Mouse (Mus musculus) gastrocnemius, postnatal 14 days (tissue): ENCODE results near the gene Sf3b1. TPM values are rescaled to one million over a fixed set of nuclear protein-coding genes. Genes with fewer than 3 reads are reported as not detected.
"Not testable (repeated sequence)": the region's sequence is repeated elsewhere in the genome, so short reads cannot be mapped to it uniquely, and the experiment has no call there.

Source experiments
- DNase-seq: peaks from one replicate; pipeline ENCODE4 v3.0.0; 2021; ENCODE audit warnings: mixed read lengths
- intact Hi-C: fragments of 180-260 bp; cut with DNase I; formaldehyde crosslinking; loops from one replicate; pipeline ENCODE4 v1.15.1; 2025; ENCODE audit warnings: low total_unique reads
- total RNA-seq, 2 experiments: library from RNA; stranded (reverse); gene quantifications; 2 replicates each; pipeline ENCODE4 v1.2.3; 2021

Sf3b1 gene
- total RNA-seq, 2 experiments from 2014 or later = 51.9 to 58.3 TPM

DNA sequence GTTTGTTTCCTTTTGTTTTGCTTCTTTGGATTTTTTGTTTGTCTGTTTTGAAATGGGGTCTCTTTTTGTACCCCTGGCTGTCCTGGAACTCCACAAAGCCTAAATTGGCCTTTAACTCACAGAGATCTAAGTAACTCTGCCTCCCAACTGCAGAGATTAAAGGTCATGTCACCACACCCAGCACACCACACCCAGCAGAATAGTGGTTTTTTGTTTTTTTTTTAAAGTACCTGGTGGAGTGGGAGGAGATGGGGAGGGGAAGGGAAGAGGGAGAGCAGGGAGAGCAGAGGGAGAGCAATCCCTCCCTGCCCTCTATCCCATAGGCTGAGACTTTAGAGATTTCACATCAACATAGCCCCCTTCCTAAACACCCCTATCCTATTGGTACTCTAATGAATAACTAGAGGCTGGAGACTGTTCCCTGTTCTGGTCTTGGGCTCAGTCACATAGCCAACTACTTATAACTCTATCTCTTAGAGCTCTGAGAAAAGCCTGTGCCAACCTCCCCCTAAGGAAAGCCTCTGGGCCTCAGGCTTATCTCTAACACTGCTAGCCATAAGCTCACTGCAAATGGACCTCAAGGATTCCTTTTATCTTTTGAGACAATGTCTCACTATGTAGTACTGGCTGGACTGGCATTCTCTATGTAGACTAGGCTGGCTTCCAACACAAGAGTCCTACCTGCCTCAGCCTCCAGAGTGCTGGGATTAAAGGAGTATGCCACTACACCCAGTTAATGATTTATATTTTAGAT is 3.9 kb upstream of the Sf3b1 start:
- no peak for DNase-seq
- intact Hi-C loops = no loop called here

DNA sequence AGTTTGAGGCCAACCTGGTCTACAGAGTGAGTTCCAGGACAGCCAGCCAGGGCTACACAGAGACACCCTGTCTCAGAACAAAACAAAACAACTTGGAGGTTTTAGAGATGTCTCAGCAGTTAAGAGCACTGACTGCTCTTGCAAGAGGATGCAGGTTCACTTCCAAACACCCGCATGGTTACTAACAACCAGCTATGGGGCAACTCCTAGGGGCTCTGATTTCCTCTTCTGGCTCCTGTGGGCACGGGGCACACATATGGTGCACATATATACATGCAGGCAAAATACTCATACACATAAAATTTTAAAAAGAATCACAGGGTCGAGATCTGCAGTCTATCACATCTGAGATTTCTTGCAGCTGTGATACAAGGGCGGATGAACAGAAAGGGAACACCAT is 2.2 kb upstream of the Sf3b1 start:
- no peak for DNase-seq
- intact Hi-C loops = no loop called here

DNA sequence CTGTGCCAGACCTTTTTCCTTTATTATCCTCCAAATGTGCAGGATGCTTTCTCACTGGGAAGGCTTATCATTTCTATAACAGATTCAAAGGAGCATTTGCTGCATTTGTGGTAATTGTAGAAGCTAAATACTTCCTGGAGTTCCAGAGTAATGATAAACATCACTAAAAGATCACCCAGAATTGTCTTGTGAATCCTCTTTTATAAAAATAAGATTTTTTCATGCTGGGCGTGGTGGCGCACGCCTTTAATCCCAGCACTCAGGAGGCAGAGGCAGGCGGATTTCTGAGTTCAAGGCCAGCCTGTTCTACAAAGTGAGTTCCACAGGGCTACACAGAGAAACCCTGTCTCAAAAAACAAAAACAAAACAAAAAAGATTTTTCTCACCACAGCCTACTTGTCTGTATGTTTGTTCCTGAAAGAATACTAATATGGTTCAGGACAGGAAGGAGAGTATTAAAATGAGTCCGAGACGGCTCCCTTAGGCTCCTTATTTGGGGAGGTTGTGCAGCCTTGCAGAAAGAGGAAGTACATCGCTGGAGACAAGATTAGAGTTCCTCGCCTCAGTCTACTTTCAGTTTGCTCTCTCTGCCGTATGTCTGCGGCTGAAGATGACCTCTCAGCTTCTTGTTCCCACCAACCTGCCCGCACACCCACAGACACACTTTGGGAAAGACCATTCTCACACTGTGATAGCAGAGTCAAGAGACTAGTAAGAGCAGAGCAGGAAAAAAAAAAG is 1.4 kb upstream of the Sf3b1 start:
- intact Hi-C loops = no loop called here
- no peak for DNase-seq

DNA sequence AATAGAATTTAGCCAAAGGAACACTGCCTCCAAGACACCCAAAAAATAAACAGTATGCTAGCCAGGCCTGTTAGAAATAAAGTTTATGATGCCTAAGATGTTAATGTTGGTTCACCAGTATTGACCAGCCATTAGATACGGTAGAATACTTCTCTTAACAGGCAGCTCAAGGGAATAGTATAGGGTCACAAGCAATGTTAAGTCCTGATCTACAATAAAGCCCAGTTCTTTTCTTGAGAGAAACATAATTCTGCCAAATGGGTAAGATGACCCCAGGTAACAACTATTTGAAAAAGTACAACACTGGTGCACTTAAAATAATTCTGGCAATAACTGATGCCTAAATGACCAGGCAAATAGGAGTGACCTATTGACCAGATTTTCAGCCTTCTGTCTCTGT is 685 bp upstream of the Sf3b1 start:
- intact Hi-C loops = no loop called here
- no peak for DNase-seq

DNA sequence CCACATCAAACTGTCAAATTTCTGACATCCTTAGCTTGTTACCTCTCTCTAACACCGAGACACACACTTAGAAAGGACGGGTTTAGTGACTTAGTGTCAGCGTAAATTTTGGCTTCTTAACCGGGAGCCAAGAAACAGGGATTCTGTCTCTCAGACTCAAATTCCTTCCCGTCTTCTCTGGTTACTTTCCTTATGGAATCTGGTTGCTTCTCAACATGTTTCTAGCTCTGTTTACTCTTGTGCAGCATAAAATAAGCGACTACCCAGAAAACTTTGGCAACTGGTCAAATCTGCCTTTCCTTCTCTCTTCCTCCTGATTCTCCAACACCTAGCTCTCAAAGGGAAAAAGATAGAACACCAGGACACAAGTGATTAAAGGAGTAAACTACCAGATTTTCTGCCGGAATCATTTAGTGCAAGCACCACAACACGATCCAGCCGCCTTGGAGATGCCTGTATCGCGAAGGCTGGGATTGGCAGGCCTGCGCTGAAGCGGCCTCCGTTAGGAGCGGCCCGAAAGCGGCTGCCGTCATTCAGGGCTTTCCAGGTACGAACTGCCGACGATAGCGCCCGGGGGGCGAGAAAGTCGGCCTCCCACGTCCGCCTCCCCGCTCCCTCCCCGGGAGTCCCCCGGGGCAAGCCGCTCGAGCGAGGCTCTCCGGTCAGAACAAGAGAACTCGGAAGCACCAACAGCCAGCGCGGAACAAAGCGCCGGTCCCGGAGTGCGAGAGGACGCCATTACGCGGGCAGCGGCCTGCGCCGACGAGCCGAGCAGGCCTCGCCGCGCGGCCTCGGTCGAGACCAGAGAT is 633 bp downstream of the Sf3b1 start:
- DNase-seq = peak; percentile 31
- intact Hi-C loops = no loop called here

DNA sequence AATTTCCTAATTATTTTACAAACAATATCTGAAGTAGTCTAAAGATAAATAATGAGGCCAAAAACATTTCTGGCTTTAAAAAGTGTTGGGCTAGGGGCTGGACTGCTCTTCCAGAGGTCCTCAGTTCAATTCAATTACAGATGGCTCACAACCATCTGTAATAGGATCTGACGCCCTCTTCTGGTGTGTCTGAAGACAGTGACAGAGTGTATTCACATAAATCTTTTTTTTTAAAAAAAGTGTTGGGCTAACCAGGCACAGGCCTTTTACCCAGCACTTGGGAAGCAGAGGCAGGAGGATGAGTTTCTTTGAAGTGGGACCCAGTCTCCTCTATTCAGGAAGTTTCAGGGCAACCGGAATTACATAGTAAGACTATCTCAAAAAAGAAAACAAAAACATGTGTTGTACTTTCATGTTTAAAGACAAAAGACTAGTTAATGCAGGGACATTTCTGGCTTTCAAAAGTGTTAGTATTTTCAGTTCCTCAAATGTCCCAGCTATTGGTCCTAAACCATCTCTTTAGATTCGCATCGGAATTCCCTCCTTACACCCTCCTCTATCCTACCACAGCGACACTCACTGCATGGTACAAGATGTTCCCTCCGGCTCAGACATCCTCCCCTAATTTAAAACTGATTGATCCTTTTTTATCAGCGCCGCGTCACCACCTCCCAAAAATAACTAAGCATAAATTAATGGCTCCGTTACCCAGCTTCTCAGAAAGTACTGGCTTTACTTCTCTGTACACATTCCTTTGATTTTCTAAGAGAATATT is 1.4 kb downstream of the Sf3b1 start:
- intact Hi-C loops = no loop called here
- no peak for DNase-seq

DNA sequence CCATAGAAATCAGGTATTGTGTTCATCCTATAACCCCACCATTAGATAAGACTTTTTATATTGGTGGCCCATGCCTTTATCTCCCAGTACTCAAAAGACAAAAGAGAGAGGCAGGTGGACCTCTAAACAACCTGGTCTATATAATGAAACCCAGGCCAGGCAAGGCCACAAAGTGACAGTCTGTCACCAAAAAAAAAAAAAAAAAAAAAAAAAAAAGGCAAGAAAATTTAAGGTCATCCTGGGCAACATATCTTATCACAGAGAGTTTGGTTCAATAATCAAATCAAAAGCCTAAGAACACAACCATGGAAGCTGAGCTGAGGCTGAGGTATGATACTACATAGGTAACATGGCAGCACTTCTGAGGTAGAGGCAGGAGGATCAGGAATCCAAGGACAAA is 5.4 kb downstream of the Sf3b1 start:
- intact Hi-C loops = no loop called here
- DNase-seq = no peak

DNA sequence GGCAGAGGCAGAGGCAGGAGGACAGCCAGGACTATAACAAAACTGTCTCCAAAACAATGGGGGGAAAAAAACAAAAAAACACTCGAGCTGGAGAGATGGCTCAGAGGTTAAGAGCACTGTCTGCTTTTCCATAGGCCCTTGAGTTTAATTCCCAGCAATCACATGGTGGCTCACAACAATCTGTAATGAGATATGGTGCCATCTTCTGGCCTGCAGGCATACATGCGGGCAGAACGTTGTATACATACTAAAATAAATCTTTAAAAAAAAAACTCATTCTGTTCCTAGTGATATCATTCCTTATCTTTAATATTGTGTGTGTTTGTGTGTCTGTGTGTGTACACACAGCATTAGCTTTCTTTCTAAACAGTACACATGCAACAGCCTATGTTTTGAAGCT is 14.8 kb downstream of the Sf3b1 start:
- intact Hi-C loops = no loop called here
- no peak for DNase-seq

DNA sequence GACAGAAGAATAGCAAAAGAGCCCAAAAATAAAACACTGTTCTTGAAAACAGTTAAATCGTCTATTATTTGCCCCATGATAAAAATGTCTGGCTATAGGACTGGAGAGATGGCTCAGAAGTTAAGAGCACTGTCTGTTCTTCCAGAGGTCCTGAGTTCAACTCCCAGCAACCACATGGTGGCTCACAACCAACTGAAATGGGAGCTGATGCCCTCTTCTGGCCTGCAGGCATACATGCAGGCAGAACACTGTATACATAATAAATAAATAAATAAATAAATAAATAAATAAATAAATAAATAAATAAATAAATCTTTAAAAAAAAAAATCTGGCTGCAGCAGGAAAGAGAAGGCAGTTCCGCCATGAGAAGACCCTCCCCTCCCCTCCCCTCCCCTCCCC is 19.0 kb downstream of the Sf3b1 start:
- DNase-seq, intact Hi-C loops: not testable (repeated sequence)

DNA sequence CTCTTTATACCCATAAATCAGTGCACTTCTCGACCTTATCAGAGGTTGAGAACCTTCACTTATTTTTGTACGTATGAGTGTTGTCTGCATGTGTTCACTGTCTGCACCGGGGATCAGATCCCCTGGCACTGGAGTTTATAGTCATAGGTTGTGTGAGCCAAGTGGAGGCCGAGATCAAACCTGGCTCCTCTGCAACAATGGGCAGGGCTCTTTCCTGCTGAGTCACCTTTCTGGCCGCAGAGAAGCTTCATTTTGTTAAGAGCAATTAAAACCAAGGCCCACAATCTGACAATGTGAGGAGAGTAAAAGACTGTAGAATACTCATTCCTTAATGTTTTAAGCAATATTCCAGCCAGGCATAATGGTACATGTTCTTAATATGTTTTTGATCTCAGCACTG is 33.7 kb downstream of the Sf3b1 start:
- intact Hi-C loops = no loop called here
- no peak for DNase-seq

DNA sequence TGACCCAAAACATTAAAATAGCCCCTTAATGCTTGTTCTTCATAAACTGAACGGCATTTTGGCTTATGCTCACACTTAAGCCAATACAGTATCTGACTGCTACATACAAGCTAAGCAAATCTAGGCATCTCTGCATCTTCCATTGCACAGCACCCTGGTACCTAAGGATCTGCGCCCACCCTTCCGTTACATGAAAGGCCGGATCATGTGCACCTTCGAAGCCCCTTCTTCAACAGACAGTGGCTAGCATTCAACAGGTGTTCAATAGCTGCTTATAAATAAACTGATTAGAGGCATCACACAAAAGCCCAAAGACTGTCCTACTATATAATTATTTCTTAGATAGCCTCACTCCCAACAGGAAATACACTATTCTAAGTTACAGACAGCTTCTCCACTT is 41.0 kb downstream of the Sf3b1 start:
- intact Hi-C loops = no loop called here
- no peak for DNase-seq

DNA sequence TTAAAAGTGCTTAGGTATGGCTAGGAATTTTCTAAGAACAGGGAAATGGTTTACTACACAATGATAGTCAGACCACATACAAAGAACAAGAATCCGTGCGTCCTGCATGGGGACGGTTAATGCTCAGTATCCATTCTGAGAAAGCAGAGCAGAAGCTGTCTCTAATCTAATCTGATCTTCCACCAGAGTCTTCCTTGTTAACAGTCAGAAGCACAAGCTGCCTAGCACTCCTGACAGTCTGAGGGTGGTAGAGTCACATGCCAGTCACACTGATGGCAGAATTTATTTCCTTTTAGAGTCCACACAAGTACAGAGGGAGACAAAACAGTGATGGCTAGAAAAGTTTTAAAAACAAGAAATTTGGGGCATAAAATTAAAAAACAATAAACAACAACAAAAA is 41.5 kb downstream of the Sf3b1 start:
- DNase-seq = no peak
- intact Hi-C loops = no loop called here

DNA sequence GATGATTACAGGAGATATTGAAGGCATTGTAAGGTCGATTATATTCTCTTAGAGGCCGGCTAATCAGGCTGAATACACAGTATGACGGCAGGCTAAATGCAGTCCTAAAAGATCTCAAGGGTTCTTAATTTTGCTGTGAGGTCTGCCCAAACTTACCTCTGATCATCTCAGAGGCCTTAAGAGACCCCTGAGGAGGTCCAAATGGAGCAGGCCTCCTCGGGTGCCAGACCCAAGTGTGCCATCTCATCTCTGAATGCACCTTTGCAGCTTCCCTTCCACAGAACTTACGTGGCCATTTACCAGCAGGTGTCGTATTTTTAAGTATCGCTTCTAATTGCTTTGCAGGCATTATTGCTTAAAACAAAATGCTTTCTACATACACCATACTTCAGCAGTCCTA is 43.1 kb downstream of the Sf3b1 start:
- intact Hi-C loops = no loop called here

DNA sequence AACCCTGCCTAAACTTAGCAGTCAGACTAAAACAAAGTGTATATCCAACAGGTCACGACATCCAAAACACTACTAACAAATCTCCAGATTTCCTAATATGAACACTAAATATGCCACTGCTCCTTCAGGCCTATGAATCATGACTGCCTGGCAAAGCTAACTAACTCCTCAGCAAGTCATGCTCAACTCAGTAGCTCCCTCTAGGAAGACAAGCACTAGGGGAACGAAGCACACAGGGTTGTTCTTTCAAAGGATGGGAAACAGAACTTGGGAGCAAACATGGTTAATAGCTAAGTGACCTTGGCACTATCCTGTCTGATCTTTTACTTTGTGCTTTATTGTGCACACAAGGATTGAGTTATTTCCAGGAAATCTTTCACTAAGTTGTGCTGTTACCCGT is 43.9 kb downstream of the Sf3b1 start:
- no peak for DNase-seq
- intact Hi-C loops = no loop called here

More for the DNA sequence above, 43.1 kb downstream of the Sf3b1 start:
- DNase-seq = no peak

DNA sequence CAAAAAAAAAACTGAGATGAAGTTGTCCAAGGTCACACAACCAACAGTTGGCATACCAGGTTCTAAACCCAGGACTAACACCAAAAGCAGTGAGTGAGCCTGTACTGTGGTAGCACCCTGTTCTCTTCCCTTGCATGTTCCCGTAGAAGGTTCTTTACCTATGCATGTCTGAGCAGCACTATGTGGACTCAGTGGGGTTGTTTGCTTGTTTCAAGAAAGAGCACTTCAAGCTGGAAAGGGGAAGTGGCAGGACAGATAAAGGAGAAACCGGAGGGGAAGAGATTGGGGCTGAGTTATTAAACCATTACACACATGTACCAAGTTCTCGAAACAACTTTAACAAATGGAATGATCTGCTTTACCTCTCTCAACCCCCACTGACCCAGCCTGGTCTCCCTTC is 44.6 kb downstream of the Sf3b1 start:
- DNase-seq = no peak
- intact Hi-C loops = no loop called here

DNA sequence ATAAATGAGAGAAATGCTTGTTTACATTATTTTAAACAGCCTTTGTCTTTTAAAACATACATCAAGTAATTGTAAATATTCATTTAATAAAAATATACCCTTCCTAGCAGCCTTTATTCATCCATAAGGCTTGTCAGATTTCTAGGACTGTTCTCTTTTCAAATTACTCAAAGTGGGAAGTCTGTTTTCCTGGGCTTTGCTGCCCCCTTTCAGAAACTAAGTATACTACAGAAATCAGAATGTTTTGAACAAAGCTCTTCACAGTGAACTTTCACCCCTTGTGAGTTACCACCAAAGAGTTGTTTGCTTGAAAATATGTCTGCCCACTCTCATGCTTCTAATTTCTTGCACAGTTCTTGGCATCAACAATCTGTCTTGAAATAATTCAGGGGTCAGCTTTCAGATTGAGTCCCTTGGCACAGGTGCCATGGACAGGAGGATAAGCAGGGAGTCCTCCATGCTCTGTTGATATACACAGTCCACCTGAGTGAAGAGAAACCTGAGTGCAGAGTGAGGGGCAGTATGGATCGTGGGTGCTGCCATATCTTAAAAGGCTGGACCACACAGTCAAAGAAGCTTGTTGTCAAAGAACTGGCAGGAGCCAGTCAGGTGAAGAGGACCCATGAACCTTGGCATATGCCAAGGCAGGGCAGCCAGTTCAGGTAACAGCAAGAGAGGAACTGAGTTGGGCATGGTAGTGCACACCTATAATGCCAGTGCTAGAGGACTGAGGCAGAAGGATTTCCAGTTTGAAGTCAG is 47.9 kb downstream of the Sf3b1 start:
- intact Hi-C loops = loop anchor here (10.0 kb wide), 1 partner anchor 145 kb away; no protein-coding TSS in a partner anchor
- DNase-seq = no peak

DNA sequence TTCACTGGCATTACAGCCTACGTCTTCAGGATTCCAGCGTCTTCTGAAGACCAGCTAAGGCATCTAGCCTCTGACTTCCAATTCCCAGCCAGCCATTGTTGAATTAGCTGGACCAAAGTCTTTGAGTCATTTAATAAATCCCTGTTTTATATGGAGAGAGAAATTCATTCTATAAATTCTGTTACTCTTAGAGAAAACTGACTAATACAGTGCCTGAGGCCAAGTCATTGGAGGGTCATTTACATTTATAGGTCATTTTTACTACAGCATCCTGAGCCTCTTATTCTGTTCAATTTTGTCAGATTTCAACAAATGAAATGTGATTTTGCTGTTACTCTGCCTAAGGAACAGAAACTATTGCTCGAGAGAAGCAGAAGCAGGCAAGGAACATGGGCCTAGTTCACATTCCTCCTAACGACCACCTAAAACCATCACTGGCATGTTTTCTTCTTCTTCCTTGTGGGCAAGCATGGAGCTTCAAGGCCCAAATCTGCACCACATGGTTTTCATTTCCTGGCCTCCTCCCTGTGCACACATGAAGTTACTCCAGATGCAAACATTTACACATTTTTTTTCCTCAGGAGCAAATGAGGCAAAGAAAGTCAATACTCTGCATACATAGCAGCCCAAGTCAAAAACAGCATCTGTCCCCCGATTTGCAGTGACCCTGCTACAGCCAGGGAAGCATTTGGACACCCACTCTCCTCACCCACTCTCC is 55.4 kb downstream of the Sf3b1 start:
- intact Hi-C loops = loop anchor here (10.0 kb wide), 1 partner anchor 137 kb away; no protein-coding TSS in a partner anchor
- no peak for DNase-seq

DNA sequence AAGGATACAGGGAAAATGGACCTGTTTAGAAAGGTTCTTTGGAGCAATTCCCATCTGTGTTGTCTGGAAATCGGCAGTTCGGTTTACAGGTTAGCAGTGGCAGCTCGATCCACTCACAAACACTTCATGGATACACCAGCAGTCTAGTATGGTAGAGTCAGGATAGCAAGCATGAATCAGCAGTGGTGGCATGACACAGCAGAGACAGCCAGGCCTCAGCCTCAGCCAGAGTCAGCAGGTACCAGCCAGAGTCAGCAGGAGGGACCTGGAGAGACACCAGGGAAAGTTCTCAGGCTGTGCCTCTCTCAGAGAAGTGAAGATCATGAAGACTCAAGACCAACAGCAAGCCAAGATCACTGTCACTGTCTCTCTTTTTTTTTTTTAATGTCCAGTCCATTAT is 60.4 kb downstream of the Sf3b1 start:
- DNase-seq = no peak
- intact Hi-C loops = no loop called here
